Mouse (Mus musculus): Measurements from ENCODE around the gene Gm45062. TPM values are rescaled to one million over a fixed set of nuclear protein-coding genes. Genes with fewer than 3 reads are reported as not detected.
A peak's percentile ranks its signal among the peaks of the same experiment; 100 is the strongest.

The Gm45062 gene
- 1 to 10 TPM; 3.4 to 5.7 TPM for total RNA-seq (2021)
- long read RNA-seq, partial matches to known transcripts = 0 of 4 reads
- long read RNA-seq, other reads (novel, unspliced or antisense) = 4 of 4 reads

DNA sequence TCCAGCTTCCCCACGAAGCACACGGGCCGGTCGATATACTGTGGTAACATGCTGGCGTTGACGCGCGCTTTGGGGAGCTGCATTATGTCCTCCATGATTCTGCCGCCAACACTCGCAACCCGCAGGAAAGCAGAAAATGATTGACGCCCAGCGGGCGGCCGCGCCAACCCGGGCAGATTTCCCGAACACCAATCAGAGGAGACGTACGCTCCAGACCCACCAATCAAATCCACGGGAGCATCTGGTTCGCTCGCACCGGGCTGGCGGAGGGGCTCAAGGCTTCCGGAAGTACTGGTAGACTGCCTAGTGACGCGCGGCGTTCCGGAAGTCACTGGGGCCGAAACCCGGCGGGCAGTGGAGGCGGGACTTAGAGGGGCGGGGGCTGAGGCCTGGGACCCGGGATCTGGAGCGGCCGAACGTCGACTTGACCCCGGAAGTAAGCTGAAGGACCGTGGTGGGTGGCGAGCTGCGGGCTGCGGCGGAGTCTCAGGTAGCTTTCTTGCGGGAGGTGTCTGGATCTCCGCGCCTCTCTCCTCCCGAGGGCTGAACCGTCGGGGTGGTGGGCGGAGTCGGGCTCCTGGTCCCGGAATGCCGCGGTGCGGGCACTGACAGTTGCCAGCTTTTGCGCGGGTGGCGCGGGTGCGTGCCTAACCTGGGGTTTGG, at the start of gene Gm45062, which contains the start of the genes Rpa3 and Umad1:
Gene Gm45062, plus strand, starts transcription at position 447 of the 663 bp plus-strand sequence.
Gene Rpa3, minus strand, starts transcription at position 170 of the 663 bp plus-strand sequence.
Gene Umad1, plus strand, starts transcription at position 285 of the 663 bp plus-strand sequence.
- peak; percentile 98 to 99 for DNase-seq (ENCODE audit: low spot score in 2 of 2)

DNA sequence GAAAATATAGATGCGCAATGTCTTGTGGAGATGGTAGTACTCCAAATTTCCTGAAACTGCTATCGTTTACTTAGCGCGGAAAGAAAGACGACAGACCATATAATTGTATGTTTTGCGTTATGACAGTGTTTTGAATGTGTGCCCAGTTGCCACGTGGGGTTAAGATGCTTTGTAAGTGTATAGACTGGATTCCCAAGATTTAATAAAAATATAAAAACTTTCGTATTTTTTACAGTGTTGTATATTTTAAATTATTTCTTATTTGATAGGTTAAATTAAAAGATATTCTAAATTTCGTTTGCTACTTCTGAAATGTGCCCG, 49.4 kb upstream of the Gm45062 start:
- no peak for DNase-seq (ENCODE audit: low spot score in 2 of 2)

DNA sequence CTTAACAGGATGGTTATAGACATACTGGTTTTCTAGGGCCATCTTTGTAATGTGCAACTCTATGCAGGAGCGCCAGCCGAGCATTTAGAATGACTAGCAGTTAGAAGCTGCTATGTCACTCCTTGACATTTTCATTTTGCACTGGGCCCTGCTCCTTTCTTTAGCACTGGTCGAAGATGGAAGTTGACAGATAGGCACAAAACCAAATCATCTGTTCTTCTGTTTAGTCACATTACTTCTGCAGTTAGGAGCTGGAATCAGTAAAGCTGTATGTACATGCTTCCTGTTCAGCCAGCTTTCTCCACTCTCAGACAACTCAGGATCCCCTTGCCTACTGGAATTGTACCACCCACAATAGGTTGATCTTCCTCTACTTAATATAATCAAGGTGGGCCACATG, 48.6 kb upstream of the Gm45062 start:
- no peak for DNase-seq (ENCODE audit: low spot score in 2 of 2)

DNA sequence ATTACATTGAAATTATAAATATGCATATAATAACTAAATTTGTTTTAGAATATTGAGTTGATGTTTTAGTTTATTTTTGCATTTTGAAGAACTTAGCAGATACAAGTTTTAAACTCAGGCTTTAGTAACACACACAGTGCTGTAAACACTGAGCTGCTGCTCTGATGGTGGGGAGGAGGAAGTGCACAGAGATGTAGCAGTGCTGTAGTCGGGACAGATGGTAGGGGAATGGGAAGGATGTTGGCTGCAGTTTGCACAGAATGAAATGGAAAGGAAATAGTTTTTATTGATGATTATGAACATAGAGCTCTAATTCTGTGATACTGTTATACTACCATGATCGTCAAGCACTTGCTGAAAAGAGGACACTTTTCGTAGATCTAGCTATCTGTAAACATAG, 32.2 kb upstream of the Gm45062 start:
- DNase-seq (ENCODE audit: low spot score in 2 of 2) = peak; percentile 17 to 59

DNA sequence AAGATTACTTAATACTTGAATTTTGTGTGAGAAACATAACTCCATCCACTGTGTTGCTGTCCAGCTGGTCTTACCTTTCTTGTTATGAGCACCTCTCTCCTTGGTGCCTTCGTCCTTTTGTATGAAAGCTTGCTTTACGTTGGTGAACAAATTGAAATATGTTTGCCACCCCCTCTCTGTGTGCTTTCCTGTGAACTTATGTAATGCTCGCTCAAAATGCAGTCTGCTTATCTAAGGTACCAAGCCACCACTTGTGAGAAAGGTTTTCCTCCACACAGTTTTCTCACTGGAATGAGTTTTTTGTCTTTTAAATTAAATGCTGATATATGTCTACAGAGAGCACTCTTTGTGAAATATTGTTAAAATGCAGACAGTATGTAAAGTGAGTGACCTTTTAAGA, 30.7 kb upstream of the Gm45062 start:
- DNase-seq (ENCODE audit: low spot score in 2 of 2) = no peak

DNA sequence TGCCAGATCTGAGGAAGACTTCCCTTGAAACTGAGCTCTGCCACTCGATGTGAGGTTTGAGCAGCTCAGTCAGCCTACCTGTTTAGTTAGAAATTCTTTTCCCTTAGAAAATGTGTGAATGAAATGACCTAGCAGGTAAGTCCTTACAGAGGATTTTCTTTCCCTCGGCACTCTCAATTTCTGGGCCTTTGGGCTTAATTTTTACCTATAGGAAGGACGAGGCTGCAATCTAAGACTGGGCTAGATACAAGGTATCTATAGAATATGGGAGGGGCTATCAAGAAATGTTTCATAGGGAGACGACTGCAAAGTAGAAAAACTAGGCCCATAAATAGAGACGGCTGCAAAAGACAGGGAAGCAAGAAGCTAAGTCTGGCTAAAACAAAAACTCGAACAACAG, 934 bp upstream of the Gm45062 start:
- DNase-seq (ENCODE audit: low spot score in 2 of 2) = no peak

DNA sequence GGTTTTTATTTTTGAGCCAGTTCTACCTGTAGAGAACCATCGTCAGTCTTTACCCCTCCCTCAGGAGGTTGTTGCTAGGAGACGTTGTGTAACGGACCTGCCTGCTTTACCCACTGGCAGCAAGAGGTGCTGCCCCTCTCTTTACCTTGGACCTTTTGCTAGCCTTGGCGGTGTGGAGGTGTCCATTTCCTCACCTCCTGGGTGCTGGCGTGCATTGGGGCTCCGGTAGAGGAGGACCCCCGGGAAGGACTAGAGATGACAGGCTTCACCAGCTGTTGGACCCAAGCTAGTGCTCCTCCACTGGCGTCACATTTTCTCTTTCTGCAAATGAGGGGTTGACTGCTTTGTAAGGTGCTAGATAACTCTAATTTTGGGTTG, 406 bp downstream of the Gm45062 start:
- DNase-seq (ENCODE audit: low spot score in 2 of 2) = no peak

DNA sequence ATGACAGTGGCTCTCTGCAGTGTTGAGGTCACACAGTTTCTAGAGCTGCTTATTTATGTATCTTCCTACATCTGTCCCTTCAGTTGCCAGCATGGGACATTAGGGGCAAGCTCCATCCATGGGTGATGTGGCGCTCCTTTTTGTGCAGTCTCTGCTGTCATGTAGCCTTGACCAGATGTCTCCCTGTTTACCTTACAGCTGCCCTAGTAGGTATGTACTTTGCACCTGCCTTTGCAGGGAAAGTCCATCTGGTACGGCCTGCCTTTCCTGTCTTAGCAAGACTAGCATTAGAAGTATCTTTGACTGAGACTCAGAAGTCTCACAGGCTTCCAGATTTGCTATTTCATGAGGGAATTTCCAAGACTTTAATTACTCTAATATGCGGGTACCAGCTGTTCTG, 11.8 kb downstream of the Gm45062 start:
- DNase-seq (ENCODE audit: low spot score in 2 of 2) = no peak

DNA sequence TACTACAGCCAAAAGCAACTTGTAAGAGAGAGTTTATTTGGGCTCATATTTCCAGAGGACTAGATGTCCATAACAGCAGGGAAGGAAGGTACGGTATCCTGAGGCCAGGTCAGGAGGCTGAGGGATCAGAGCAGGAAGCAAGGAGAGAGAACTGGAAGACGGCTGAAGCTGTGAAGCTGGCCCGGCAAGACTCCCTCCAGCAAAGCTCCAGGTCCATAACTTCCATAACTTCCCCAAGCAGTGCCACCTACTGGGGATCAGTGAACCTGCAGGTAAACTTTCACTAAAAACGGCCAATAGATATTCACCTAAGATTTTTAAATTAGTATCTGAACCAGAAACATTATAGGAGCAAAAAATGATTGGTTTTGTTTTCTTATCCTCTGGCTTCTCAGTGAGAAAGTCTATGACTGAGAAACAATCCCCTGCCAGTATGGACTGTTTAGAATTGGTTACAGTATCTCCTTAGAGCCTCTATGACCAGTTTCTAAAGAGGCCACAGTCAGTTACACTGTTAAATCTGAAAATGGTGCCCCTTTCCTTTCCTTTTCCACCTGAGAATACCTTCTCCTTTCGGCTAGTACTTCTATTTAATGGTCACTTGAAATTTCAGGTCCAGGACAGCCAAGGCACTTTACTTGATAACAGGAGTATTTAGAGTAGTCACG, 15.3 kb downstream of the Gm45062 start:
- peak in 1 of 2 experiments; percentile 37 for DNase-seq (ENCODE audit: low spot score in 2 of 2)

DNA sequence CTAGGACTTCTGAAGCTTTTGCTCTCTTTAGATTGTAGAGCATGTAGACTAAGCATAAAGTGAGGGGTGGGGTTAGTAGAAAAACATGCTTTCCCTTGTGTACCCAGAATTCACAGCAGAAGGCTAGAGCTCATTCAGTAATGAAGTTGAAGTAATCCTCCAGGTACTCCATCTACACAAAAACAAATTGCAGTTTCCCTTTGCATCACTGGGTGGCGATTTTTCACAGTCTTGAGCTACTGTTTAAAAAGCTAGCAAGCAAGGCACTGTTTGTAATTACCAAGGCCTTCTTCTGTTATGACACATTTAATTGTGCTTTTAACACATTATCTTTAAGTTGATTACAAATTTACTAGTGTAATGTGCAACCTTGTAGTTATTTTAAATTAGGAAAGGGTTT, 15.8 kb downstream of the Gm45062 start:
- peak; percentile 50 to 91 for DNase-seq (ENCODE audit: low spot score in 2 of 2)

DNA sequence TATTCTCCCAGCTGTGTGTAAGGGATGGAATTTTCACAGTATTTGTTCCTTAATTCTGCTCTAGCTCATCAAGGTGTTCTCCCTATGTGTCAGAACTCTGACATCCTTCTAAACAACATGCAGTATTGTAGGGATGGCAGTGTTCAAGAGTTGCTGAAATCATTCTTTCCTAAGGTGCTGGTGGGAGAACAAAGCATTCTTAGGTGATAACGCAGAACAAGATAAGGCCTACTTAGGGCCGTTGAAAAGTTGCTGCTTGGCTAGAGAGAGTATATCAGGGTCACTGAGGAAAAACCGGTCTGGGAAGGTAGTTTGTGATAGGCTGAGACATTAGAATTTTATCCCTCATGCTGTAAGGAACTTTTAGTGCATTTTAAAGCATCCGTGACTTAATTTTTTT, 17.2 kb downstream of the Gm45062 start:
- DNase-seq (ENCODE audit: low spot score in 2 of 2) = no peak

DNA sequence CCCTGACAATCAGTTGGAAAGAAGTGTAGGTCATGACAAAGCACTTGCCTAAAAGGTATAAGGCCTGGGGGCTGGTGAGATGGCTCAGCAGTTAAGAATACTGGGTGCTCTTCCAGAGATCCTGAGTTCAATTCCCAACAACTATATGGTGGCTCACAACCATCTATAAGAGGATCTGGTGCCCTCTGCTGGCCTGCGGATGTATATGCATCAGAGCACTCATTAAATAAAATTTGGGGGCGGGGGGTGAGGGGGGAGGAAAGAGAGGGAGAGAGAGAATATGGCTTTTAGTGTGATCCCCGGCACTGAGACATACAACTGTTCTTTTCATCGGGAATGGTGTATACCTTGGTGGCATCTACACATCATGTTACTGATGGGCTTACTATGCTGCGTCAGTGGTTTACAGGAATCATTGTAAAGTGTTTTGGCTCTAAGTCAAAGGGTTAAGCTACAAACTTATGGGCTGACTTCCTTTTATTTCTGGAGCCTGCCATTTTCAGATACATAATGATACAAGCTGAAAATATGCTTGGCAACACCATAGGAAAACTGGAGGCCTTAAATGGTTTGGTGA, 19.3 kb downstream of the Gm45062 start:
- no peak for DNase-seq (ENCODE audit: low spot score in 2 of 2)

DNA sequence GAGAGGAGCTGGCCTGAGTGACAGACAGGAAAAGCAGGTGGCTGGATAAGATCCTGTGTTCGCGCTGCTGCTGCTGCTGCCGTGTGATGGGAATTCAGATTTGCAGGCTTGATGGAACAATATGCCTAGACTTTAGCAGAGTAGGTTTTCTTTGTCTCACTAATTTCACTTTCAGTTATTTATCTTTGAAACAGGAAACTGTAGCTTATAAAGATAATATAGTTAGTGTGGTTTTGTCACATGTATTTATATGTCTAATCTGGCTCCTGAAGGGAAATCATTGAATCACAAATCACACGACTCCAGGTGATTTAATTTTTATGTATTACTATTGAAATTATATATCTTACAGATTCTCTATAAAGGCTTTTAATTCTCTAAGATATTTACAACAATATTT, 24.0 kb downstream of the Gm45062 start:
- DNase-seq (ENCODE audit: low spot score in 2 of 2) = no peak

DNA sequence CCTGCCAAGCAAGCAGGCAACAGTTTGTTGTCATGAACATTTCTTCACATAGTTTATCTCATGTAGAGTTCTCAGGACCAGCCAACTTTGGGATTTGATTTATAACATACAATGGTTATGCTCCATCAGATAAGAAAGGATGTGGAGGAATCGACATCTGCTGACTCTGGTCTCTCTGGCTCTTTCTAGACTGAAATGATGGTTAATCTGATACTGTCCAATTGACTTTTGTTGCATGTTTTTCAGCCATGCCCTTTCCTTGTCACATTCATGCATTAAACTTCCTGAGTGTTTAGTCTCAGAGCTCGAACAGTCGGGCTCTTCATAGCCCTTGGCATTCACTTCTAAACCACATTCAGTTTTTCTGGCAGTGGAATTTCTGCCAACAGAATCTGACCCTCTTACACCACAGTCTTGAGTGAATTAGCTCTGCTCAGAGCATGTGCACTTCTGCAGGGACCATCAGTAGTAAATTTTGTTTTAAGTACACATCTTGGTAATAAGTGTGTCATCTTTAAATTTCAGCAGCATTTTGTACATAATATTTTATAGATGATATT, 26.2 kb downstream of the Gm45062 start:
- no peak for DNase-seq (ENCODE audit: low spot score in 2 of 2)

DNA sequence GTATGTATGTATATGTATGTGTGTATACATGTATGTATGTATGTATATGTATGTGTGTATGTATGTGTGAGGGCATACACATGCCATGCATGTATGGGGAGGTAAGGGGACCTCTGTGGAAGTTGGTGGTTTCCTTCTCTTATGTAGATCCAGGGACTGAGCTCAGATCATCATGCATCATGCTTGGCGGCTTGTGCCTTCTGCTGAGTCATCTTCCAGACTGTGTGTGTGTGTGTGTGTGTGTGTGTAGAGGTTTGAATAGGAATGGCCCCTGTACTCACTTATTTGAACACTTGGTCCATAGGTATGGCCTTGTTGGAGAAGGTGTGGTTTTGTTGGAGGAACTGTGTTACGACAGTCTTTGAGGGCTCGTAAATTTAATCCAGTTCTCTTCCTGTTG, 26.9 kb downstream of the Gm45062 start:
- no peak for DNase-seq (ENCODE audit: low spot score in 2 of 2)

DNA sequence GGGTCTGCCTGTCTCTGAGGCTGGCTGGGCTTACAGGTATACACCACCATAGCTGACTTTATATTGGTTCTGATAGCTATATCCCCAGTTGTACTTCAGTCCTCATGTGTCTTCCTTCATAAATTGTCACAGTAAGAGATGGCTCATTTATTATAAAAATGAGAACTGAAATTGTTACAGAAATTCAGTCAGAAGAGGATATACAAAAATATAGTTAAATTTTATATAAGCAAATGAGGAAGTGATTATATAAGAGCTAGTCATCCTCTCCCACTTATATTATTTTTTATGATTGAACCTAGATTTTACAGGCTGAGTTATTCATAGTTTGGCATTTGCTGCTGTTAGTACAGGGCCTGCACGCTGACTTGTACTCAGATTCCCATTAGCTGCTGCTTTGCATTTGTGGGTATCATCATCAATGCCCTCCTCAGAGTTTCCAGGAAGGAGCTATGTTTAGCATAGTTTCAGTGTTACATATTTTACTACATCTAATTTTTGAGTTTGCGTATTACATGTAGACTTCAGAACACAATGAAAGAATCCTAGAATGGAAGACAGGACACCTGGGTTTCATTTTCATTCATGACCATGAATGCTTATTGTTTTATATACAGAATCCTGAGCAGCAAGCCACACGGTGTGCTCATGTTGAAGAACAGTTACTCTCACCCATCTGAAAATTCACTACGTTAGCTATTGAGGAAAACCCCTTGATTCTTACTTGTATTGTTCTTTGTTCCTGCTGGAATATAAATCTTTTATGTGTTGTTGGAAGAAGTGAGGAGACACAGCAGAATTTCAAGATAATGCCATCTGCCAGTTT, 29.7 kb downstream of the Gm45062 start:
- DNase-seq (ENCODE audit: low spot score in 2 of 2) = no peak

DNA sequence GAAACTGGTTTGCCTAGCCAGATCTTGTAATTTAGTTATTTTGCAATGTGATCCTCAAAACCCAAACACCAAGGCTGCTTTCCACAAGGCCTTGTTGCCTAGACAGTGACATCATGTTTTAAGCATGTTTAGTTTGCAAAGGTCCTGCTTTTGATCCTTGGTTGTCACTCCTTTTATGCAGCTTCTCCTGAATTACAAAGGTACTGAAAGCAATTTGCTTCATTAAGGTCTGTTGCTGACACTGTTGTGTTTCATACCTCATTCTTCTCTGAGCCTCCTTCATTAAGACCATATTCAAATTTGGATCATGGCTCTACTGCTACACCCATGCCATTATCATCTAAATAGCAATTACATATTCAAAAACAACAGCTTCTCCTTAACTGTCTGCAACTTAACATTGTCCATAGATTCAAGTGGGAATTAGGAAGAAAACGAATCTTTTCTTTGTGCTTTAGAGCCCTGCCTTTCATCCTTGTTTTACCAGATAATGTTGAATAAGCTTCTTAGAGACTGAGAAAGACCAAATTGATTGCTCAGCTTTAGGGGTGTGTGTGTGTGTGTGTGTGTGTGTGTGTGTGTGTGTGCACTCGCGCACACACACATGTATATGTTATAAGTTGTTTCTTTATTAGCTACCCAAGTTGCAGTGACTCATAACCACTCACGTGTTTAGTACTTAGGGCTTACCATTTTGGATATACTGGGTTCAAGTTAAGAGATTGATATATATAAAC, 35.0 kb downstream of the Gm45062 start:
- no peak for DNase-seq (ENCODE audit: low spot score in 2 of 2)

DNA sequence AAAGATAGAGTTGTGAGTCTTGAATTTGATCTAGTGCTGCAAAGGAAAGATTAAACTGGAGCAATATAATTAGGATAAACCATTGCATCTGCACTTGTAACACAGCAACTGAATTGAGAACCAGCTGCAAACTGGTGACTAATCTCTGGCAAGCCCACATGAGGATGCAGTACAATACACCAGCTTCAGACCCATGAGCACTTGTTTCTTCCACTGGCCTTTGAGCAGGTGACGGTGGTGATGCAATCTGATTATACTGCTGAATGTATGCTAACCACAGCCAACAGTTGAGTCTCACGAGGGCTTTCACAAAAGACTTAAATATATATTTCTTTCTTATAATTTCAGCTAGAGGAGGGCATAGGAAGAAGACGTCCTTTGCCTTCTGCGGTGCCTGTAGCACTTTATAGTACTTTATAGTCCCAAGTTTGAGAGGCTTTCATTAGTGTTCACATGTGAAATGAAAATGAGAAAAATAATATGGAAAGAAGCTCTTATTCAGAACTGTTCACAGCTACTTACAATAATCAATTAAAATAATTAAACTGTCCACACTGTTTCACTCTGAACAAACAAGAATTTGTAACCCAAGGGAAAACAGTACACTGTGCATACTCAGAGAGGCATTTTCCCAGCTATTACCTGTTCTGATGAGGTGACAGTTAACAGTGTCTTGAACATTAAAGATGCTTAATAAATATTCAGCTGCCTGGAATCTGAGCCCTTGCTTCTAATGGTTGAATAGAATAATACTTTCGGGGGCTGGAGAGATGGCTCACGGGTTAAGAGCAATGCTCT, 40.0 kb downstream of the Gm45062 start:
- peak in 1 of 2 experiments; percentile 17 for DNase-seq (ENCODE audit: low spot score in 2 of 2)

DNA sequence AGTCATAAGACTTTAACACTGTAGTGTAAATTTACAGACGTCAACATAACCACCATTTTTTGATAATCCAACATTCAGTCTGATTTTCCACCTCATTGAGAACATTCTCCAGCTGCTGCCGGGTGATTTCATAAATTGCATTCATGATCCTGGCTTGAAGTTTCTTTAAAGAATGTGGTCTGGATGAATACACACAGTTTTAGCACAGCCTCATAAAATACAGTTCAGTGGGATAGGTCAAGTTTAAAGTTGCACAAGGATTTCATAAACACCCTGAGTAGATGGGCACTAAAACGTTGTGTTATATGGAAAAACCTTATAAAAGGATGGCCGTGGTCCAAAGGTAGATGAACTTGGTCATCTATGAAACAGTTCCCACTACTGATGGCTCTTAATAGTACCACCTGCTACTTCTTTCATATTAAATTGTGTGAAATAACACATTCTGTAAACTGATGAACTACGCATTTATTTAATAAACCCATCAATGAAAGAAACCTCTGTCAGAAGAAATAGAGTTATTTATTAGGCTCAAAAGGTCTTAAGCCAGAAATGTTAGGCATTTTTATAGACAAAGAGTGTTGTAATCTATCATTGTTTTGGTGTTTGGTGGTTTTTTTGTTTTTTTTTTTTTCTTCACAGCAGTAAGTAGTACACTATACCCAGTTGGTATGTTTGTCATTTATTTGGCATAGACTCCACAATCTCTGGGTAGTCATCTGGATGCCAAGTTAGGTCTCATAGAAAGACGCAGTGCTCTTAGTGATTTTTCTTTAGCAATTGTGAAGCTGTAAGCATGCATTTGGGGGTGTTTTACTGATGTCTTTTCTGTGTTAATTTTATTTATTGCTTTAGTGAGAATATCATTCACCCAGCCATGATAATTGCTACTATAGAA, 48.9 kb downstream of the Gm45062 start:
- DNase-seq (ENCODE audit: low spot score in 2 of 2) = no peak
